Mouse (Mus musculus): ENCODE measurements at regions not wholly inside any gene's neighbourhood (a gene's known extent, or its start where the extent isn't known, plus 50 kb on each side); places are given as distances from the start of the nearest gene placed in this dataset.

DNA sequence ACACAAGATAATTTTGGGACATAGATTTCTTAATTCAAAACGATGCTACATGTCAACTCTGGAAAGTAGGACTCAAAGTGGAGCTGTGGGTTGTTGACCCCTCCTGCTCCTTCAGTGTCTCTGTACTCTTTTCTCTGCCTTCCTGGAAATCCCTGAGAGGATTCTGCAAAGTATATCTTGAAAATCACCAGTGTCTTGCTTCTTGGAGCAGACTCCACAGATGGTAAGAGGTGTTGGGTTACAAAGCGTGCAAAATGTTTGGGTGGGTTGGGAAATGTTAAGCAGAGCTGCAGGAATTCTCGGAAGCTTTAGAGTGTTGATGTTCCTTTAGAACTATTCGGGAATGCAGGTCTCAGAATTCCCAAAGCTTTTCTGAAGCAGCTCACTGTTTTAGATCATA lies 61.5 kb upstream of the Abcb5 start:
- no peak for DNase-seq

DNA sequence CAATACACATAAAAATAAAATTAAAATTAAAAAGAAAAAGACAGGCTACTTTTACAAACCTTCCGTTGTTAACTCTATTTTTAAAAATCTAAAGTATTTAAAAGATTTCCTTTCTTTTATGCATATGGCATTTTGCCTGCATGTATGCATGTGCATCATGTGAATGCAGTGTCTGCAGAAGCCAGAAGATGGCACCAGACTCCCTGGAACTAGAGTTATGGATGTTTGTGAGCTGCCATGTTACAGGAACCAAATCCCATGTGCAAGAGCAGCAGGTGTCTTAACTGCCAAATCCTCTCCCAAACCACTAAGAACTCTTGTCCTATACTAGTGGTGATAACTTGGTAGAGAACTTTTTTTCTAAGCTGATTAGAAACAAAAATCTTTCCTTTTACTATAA lies 60.1 kb upstream of the Abcb5 start:
- peak; percentile 53 to 65 for DNase-seq

DNA sequence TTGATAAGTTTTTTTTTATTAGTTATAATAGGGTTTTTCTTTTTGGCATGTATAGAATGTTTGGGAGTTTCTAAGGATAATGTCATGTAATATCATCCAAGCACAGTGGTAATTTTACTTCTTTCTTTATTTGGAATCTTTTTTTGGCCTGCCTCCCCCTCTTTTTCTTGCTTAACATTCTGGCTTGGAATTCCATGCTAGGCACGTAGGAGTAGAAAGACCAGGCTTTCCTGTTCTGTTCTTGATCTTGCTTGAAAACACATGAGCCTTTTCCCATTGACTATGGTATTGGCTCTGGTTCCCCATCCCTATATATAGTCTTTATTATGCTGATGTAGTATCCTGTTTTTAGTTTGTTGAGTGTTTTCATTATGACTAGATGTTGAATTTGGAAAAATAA lies 57.8 kb upstream of the Abcb5 start:
- DNase-seq = no peak

All from cerebellum, postnatal 14 days (tissue).